Mouse (Mus musculus) bone marrow macrophage, adult 2 months (primary cell): ENCODE measurements around the gene Cenpb.

Source experiments
- CTCF ChIP-seq: IDR thresholded peaks from 2 replicates; pipeline ENCODE4 v1.5.1; 2012; ENCODE audit warnings: low read depth, mild to moderate bottlenecking, low read length, moderate library complexity
- POLR2A ChIP-seq: IDR thresholded peaks from 2 replicates; pipeline ENCODE4 v1.6.1; 2012; ENCODE audit warnings: mild to moderate bottlenecking, low read depth, low read length, borderline replicate concordance

DNA sequence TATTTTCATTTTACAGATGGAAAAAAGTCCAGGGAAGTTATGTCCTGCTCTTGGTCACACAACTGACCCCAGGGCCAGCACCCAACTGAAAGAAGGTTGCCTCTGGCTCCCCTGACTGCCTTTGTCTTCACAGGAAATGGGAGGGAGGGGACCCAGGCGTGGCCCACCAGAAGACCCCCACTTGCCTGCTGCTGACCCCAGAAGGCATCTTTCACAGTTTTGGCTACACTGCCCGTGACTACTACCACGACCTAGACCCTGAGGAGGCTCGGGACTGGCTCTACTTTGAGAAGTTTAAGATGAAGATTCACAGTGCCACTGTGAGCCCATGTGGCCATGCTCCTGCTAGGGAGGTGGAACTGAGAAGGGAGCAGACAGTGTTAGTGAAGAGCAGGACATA lies 41.6 kb downstream of the Cenpb start:
- TF ChIP-seq POLR2A (no peak), CTCF (no peak)
